Mouse (Mus musculus) cortical plate, adult 2 months (tissue): ENCODE measurements at regions not wholly inside any gene's neighbourhood (a gene's known extent, or its start where the extent isn't known, plus 50 kb on each side); places are given as distances from the start of the nearest gene placed in this dataset.

Source experiments
- H3K27ac ChIP-seq: fragments of 200-500 bp; 2 replicates; pipeline ENCODE4 v1.5.1; 2012; ENCODE audit warnings: low read length, control low read depth, inconsistent platforms; ENCODE audit not compliant: insufficient read depth
- H3K4me1 ChIP-seq: fragments of 200-500 bp; 2 replicates; pipeline ENCODE4 v1.6.1; 2011; ENCODE audit warnings: low read length; ENCODE audit not compliant: control insufficient read depth, insufficient read depth
- H3K4me3 ChIP-seq: fragments of 200-500 bp; 2 replicates; pipeline ENCODE4 v1.5.1; 2011; ENCODE audit warnings: mild to moderate bottlenecking, low read length, control low read depth; ENCODE audit not compliant: insufficient read depth
- CTCF ChIP-seq: fragments of 200-500 bp; IDR thresholded peaks from 2 replicates; pipeline ENCODE4 v1.5.1; 2011; ENCODE audit warnings: mild to moderate bottlenecking, control low read depth, low read length; ENCODE audit not compliant: insufficient read depth; ENCODE audit errors: extremely low read depth
- POLR2A ChIP-seq: fragments of 200-500 bp; IDR thresholded peaks from 2 replicates; pipeline ENCODE4 v1.6.1; 2011; ENCODE audit warnings: mild to moderate bottlenecking, low read length, control low read depth; ENCODE audit not compliant: insufficient read depth; ENCODE audit errors: extremely low read depth

DNA sequence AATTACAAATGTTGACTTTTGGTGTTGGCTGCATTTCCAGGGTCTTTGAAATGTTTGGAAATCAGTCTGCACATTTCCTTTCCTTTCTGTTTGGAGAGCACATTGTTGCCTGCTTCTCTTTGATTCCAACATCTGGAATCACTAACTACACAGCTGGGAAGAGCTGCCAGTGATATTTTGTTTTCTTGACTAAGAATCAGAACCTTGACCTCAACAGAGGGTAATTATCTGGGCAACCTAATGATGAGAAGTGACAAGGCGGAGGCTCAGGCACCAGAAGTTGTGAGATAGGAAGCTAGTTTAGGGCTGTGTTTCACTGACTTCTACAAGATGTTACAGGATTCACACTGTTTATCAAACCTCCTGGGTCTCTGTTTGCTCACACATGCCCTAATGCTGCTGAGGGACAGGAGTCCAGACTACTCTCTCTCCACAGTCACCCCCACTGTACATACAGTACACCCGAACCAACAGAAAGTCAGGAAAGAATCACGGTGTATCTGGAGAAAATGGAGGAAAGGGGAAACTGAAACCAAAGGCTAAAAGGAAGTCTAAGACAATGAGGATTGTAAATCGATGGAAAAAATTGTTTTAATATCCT, 359.8 kb downstream of the Rnd3 start:
- TF ChIP-seq CTCF (no peak), POLR2A (no peak)
- Histone ChIP-seq H3K4me1 (no peaks in the 10 kb centered on the region), H3K4me3 (no peak overlapping the region), H3K27ac (no peak overlapping the region)

DNA sequence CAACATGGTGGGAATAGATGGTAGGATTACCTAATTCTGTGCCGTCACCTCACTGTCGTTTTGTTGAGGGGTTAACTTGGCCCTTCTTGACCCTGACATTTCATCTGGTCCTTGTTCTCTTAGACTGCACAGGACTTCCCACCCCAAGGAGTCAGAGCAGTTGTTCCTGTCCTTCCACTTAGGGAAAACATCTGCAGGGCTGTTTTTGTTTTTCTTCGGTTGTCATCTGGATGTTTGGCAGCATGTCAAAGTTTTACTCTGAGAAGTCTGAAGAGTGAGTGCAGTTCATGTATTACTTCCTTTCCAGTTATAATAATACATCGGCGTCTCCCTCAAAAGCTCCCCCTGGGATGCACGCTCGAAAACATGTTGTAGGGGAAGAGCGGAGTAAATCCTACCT, 376.8 kb downstream of the Rnd3 start:
- Histone ChIP-seq H3K4me1 (no peaks in the 10 kb centered on the region), H3K4me3 (no peak overlapping the region), H3K27ac (no peak overlapping the region)
- TF ChIP-seq CTCF: no peak
- no peak for TF ChIP-seq POLR2A

DNA sequence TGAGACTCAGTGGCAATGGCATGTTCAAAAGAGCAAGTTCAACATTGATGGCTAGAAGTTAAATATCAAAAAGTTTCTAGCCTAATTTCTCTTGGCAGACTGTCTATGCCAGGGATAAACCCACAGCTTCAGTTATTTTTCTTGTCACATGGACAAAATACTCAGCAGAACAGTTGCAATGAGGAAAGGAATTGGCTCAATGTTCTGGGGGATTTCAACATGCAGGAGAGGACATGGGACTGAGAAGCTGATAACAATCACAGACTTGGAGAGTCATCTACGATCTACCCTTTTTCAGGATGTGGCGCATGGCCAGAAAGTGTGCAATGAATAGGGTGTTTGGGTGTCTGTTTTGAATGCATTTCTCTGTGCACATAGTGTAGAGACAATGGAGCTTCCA, 389.9 kb downstream of the Rnd3 start:
- no peak for TF ChIP-seq POLR2A
- no peak for TF ChIP-seq CTCF
- H3K4me1 ChIP-seq: no peaks in the 10 kb centered on the region; the same call in 1 of the 2 replicates
- no peak overlapping the region for H3K4me3 ChIP-seq
- no peak overlapping the region for H3K27ac ChIP-seq

DNA sequence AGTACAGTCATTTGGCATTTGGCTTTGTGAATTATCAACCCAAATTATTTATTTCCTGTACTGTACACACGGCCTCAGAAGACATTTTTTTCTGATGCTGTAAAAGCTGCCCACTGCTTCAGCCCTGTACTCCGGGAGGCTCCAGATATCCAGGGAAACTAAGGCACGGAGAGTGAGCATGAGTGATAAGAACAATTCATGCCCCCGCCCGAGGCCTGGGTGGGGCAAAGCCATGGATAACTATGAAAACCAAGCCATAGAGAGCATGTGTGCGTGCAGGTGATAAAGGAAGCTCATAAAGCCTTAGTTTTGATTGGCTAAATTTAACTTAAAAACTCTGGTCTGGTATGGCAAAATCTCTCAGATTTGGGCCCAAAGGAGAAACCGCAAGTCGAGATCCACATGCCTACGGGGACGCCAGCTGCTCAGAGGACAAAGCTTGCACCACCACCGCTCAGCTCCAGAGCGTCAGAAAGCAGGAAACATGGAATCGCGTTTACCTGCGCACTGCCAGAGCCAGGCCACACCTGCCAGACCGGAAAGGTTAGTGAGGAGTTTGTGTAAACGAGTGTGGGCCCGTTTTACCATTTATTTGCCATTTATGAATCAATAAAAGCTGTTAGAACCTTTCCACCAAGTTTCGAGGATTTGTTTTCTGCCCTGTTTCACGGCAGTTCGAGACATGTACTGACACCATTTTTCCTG, 390.9 kb downstream of the Rnd3 start:
- H3K27ac ChIP-seq: no peak overlapping the region
- H3K4me1 ChIP-seq: no peaks in the 10 kb centered on the region; the same call in 1 of the 2 replicates
- TF ChIP-seq POLR2A: no peak
- TF ChIP-seq CTCF: no peak
- H3K4me3 ChIP-seq: no peak overlapping the region

DNA sequence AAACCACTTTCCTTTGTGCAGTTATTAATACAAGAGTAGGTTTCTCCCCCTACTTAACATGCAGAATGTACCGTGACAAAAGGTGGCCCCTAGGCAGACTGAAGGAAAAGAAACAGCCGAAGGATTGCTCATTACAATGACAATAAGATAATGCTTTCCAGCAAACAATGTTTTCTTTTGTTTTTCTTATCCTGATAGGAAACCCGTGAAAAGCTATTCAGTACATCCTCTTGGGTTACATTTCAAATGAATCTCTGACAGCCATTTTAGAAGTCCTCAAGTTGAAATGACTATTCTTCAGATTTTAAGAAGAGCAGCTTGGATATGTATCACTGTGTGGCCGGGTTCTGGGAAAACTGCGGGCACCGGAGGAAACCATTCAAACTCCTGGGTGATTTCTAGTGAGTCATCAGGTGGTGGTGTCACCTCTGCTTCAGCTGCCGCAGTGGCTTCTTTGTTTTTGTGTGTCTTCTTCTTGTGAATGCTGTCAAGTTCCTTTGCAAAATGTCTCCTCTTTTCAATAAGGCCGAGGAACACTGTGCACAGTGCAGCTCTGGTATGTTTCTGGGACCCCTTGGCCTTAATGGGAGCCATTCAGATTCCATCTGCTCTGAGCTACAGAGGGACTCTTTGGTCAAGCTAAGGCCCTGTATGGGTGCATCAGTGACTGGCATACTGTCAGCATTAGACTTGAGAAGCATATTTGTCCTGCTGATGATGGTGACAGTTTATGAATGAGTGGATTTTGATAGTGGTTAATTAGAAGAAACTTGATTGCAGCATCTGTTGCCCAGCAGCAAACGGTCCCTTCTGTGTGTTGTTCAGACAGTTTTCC, 393.1 kb downstream of the Rnd3 start:
- H3K4me3 ChIP-seq: no peak overlapping the region
- no peaks in the 10 kb centered on the region for H3K4me1 ChIP-seq
- TF ChIP-seq POLR2A (no peak), CTCF (no peak)
- no peak overlapping the region for H3K27ac ChIP-seq

DNA sequence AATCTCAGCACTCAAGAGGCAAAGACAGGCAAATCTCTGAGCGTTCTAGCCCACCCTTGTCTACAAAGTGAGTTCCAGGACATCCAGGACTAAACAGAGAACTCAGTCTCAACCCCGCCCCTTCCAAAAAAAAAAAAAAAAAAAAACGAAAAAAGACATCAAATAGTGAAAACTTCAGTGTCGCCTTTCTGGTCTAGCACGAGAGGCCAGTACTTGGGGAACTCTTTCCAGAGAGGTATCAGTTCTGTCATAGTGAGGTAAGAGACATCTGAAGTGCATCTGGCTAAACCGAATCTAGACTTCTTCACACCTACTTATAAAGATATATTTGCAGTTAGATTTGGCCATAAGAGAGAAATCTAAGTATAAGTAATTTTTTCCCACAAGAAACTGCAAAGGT, 393.8 kb downstream of the Rnd3 start:
- Histone ChIP-seq H3K4me3 (no peak overlapping the region), H3K4me1 (no peaks in the 10 kb centered on the region), H3K27ac (no peak overlapping the region)
- TF ChIP-seq POLR2A (no peak), CTCF (no peak)

DNA sequence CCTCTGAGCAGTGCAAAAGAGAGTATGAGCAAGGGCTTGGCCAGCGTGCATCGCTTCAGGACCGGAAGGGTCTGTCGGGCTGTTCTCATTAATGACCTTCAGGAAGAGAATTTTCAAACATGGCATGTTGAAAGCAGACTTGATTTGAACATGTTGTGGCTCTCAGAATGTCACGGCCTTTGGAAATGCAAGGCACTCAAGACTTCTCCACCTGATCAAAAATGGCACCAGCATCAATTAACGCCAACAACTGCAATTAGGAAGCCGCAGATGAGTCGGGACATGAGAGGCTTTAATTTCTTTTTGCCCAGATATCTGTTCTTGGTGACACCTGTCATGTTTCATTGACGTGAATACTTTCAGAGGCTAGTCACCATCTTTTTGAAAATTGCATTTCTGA, 396.5 kb downstream of the Rnd3 start:
- Histone ChIP-seq H3K27ac (no peak overlapping the region), H3K4me1 (no peaks in the 10 kb centered on the region), H3K4me3 (no peak overlapping the region)
- TF ChIP-seq POLR2A (no peak), CTCF (no peak)

DNA sequence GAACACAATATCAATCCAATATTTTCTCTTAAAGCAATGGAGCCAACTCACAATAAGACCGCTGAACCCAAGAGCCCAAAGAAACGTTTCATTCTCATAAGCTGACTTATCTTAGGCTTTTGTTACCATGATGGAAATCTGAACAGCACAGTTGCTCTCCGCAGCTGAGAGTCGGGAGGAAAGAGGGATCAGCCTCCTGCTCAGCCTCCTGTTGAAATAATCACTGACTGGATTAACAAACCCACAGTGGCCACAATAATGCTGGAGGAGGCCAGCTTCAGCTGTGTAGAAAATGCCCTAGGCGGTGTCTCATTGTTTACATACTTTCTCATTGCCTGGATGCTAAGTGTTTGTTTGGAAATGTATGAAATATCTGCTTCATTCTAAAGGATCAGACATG, 398.1 kb downstream of the Rnd3 start:
- no peak for TF ChIP-seq POLR2A
- no peak for TF ChIP-seq CTCF
- Histone ChIP-seq H3K4me1 (no peaks in the 10 kb centered on the region), H3K4me3 (no peak overlapping the region), H3K27ac (no peak overlapping the region)

DNA sequence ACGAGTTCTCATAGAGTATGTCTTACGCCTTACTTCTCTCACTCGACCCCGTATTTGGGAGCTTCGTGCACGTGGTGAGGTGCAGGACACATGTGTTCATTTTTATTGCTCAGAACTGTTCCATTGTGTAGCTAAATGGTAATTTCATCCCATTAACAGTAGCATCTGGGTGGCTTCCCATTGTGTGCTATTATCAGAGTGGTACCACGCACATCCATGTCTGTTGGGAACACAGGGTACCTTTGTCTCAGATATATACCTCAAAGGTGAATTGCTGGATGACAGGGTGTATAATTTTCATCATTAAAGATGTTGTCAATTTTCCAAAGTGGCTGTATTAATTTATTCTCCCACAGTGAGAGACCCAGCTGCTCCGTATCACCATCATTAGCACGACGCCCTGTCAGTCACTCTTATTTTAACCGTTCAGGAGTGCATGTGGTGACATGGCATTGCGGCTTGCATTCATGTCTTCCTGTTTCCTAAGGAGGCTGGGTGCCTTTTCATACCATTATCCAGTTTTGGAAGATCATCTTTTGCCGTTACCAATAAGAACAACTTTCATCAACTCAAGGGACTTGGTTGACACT, 404.2 kb downstream of the Rnd3 start:
- no peak overlapping the region for H3K4me3 ChIP-seq
- H3K27ac ChIP-seq: no peak overlapping the region
- no peak for TF ChIP-seq POLR2A
- no peak for TF ChIP-seq CTCF
- no peaks in the 10 kb centered on the region for H3K4me1 ChIP-seq

DNA sequence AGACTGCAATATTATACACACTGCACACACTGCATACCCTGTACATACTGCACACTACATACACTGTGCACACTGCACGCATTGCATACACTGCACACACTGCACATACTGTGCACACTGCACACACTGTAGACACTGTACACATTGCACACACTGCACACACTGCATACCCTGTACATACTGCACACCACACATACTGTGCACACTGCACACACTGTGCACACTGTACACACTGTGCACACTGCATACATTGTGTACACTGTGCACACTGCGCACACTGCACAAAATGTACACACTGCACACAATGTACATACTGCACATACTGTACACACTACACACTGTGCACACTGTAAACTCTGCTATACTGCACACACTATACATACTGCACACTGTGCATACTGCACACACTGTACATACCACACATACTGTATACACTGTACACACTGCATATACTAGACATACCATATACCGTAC, 405.1 kb downstream of the Rnd3 start:
- H3K4me1 ChIP-seq: no peaks in the 10 kb centered on the region
- TF ChIP-seq POLR2A (no peak), CTCF (no peak)
- no peak overlapping the region for H3K27ac ChIP-seq
- no peak overlapping the region for H3K4me3 ChIP-seq
